Mouse (Mus musculus): ENCODE measurements around the gene Slc25a13. TPM values are rescaled to one million over a fixed set of nuclear protein-coding genes. Genes with fewer than 3 reads are reported as not detected.
"Not testable (repeated sequence)": the region's sequence is repeated elsewhere in the genome, so short reads cannot be mapped to it uniquely, and the experiment has no call there.

Slc25a13 gene
- polyA plus RNA-seq, 1 experiment from 2014 or later: 16.8 TPM

GRCm38 (mm10) chr6:6212360-6213310 is 4.3 kb downstream of the Slc25a13 start:
- H3K36me3 ChIP-seq (ENCODE audit: inconsistent target): no peaks in the 10 kb centered on the region
- no peak overlapping the region for H3K4me3 ChIP-seq (ENCODE audit: inconsistent target)
- 94% methylated on average over 8 of the region's 8 CpGs for WGBS (ENCODE audit: missing documents)
- peaks cover 88% of the 10 kb centered on the region for H3K79me2 ChIP-seq (ENCODE audit: inconsistent target)
- no peak overlapping the region for H3K27ac ChIP-seq

GRCm38 (mm10) chr6:6211958-6212357 is 5.0 kb downstream of the Slc25a13 start:
- Histone ChIP-seq H3K27ac (no peak overlapping the region), H3K4me3 (ENCODE audit: inconsistent target) (no peak overlapping the region), H3K79me2 (ENCODE audit: inconsistent target) (peaks cover 95% of the 10 kb centered on the region), H3K36me3 (ENCODE audit: inconsistent target) (no peaks in the 10 kb centered on the region)
- 87% methylated on average over 3 of the region's 3 CpGs for WGBS (ENCODE audit: missing documents)

GRCm38 (mm10) chr6:6210637-6211036 is 6.3 kb downstream of the Slc25a13 start:
- H3K4me3 ChIP-seq (ENCODE audit: inconsistent target): no peak overlapping the region
- WGBS (ENCODE audit: missing documents): 97% methylated on average over 7 of the region's 7 CpGs
- H3K27ac ChIP-seq: no peak overlapping the region
- H3K36me3 ChIP-seq (ENCODE audit: inconsistent target): no peaks in the 10 kb centered on the region
- peaks cover 100% of the 10 kb centered on the region for H3K79me2 ChIP-seq (ENCODE audit: inconsistent target)

GRCm38 (mm10) chr6:6208351-6209059 is 8.5 kb downstream of the Slc25a13 start:
- H3K4me3 ChIP-seq (ENCODE audit: inconsistent target): no peak overlapping the region
- peaks cover 98% of the 10 kb centered on the region for H3K79me2 ChIP-seq (ENCODE audit: inconsistent target)
- WGBS (ENCODE audit: missing documents): 100% methylated on average over 3 of the region's 4 CpGs
- H3K27ac ChIP-seq: no peak overlapping the region
- no peaks in the 10 kb centered on the region for H3K36me3 ChIP-seq (ENCODE audit: inconsistent target)

- 100% methylated on average over 3 of the region's 3 CpGs for WGBS (ENCODE audit: missing documents)
- H3K27ac ChIP-seq: no peak overlapping the region
- H3K4me3 ChIP-seq (ENCODE audit: inconsistent target): no peak overlapping the region
- no peaks in the 10 kb centered on the region for H3K36me3 ChIP-seq (ENCODE audit: inconsistent target)
- H3K79me2 ChIP-seq (ENCODE audit: inconsistent target): peaks cover 98% of the 10 kb centered on the region
These were observed 9.1 kb downstream of the Slc25a13 start for GRCm38 (mm10) chr6:6207836-6208235.

- peaks cover 98% of the 10 kb centered on the region for H3K79me2 ChIP-seq (ENCODE audit: inconsistent target)
- WGBS (ENCODE audit: missing documents): 89% methylated on average over 1 of the region's 1 CpGs
These were observed 9.6 kb downstream of the Slc25a13 start for GRCm38 (mm10) chr6:6207395-6207794.

DNA sequence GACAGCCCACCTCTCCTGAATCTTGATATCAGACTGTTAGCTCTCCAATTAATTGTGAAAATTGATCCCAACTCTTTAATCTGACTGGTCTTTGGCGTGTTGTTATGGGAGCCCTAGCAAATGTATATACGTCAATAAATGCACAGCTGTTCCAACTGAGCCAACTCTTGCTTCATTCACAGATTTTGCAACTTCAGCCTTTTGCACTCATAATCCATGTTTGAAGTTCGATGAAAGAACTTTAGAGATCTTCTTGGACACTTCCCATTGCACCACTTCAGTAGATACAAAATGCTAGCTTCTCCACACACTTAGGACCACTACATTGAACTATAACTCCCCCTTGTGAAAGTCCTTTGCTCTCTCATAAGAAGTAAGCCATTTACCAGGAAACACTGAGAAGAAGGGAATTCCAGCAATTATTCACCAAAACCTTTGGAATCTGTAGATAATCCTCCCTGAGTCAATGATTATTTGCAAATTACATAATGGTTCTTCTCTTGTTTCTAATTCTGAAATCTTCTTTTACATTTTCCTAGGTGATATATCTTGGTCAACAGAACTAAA is 11.3 kb downstream of the Slc25a13 start:
- H3K79me2 ChIP-seq (ENCODE audit: inconsistent target): peaks cover 94% of the 10 kb centered on the region
- 74% methylated on average over 3 of the region's 3 CpGs for WGBS (ENCODE audit: missing documents)
- H3K36me3 ChIP-seq (ENCODE audit: inconsistent target): no peaks in the 10 kb centered on the region
- no peak overlapping the region for H3K4me3 ChIP-seq (ENCODE audit: inconsistent target)
- H3K27ac ChIP-seq: no peak overlapping the region

More at GRCm38 (mm10) chr6:6207395-6207794, 9.6 kb downstream of the Slc25a13 start:
- no peak overlapping the region for H3K27ac ChIP-seq
- no peaks in the 10 kb centered on the region for H3K36me3 ChIP-seq (ENCODE audit: inconsistent target)
- no peak overlapping the region for H3K4me3 ChIP-seq (ENCODE audit: inconsistent target)

- WGBS (ENCODE audit: missing documents): 97% methylated on average over 6 of the region's 6 CpGs
- H3K36me3 ChIP-seq (ENCODE audit: inconsistent target): no peaks in the 10 kb centered on the region
- H3K27ac ChIP-seq: no peak overlapping the region
- peaks cover 74% of the 10 kb centered on the region for H3K79me2 ChIP-seq (ENCODE audit: inconsistent target)
- no peak overlapping the region for H3K4me3 ChIP-seq (ENCODE audit: inconsistent target)
These were observed 14.5 kb downstream of the Slc25a13 start for GRCm38 (mm10) chr6:6202451-6202850.

- 90% methylated on average over 5 of the region's 5 CpGs for whole genome bisulfite sequencing (ENCODE audit: missing documents)
These were observed 15.0 kb downstream of the Slc25a13 start for GRCm38 (mm10) chr6:6201977-6202376.

GRCm38 (mm10) chr6:6199138-6199870 is 17.7 kb downstream of the Slc25a13 start:
- no peak overlapping the region for H3K4me3 ChIP-seq (ENCODE audit: inconsistent target)
- 90% methylated on average over 10 of the region's 10 CpGs for WGBS (ENCODE audit: missing documents)
- peaks cover 58% of the 10 kb centered on the region for H3K79me2 ChIP-seq (ENCODE audit: inconsistent target)
- no peaks in the 10 kb centered on the region for H3K36me3 ChIP-seq (ENCODE audit: inconsistent target)
- no peak overlapping the region for H3K27ac ChIP-seq

More at GRCm38 (mm10) chr6:6201977-6202376, 15.0 kb downstream of the Slc25a13 start:
- Histone ChIP-seq H3K4me3 (ENCODE audit: inconsistent target) (no peak overlapping the region), H3K27ac (no peak overlapping the region), H3K79me2 (ENCODE audit: inconsistent target) (peaks cover 74% of the 10 kb centered on the region), H3K36me3 (ENCODE audit: inconsistent target) (no peaks in the 10 kb centered on the region)

GRCm38 (mm10) chr6:6198056-6198455 is 18.9 kb downstream of the Slc25a13 start:
- 93% methylated on average over 2 of the region's 3 CpGs for whole genome bisulfite sequencing (ENCODE audit: missing documents)
- H3K4me3 ChIP-seq (ENCODE audit: inconsistent target); H3K27ac ChIP-seq; H3K36me3 ChIP-seq (ENCODE audit: inconsistent target): not testable (repeated sequence)
- H3K79me2 ChIP-seq (ENCODE audit: inconsistent target): peaks cover 51% of the 10 kb centered on the region

DNA sequence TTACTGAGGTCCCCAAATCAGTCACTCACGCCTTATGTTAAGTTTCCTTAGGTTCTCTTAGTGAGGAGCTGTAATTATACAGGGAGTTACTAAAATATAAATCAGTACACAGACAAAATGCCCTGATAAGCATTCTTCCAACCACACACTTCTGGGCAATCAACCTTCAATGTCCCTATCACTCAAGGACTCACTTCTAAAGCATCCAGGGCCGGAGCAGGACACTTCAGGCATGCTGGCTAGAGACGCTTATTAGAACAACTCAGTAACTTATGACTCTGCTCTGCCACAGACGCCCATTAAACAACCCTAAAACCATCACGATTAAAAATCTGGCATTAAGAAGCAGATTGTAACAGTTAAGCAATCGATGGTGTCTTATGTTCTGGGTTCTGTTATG is 19.6 kb downstream of the Slc25a13 start:
- Histone ChIP-seq H3K27ac (no peak overlapping the region), H3K4me3 (ENCODE audit: inconsistent target) (no peak overlapping the region), H3K36me3 (ENCODE audit: inconsistent target) (no peaks in the 10 kb centered on the region), H3K79me2 (ENCODE audit: inconsistent target) (peaks cover 45% of the 10 kb centered on the region)
- WGBS (ENCODE audit: missing documents): 99% methylated on average over 6 of the region's 6 CpGs

DNA sequence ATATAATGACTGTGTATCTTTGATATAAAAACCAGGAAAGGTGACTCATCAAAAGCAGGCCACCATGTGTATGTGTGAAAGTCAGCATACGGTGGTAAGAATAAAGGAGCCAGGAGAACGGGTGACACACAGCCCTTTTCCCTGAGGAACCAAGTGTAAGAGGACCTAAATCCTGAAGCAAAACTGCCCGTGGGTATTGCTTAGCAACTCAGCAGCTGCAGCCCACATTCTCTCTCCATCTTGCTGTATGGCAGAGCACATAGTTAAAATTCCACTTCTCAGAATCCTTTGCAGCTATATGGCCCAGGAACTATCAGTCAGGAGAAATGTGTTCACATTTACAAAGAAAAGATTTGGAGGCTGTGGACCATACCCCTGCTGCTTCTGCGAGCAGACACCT is 20.4 kb downstream of the Slc25a13 start:
- H3K36me3 ChIP-seq (ENCODE audit: inconsistent target): no peaks in the 10 kb centered on the region
- H3K79me2 ChIP-seq (ENCODE audit: inconsistent target): peaks cover 37% of the 10 kb centered on the region
- WGBS (ENCODE audit: missing documents): 89% methylated on average over 4 of the region's 4 CpGs

GRCm38 (mm10) chr6:6194831-6195230 is 22.1 kb downstream of the Slc25a13 start:
- Histone ChIP-seq H3K36me3 (ENCODE audit: inconsistent target) (no peaks in the 10 kb centered on the region), H3K27ac (no peak overlapping the region), H3K4me3 (ENCODE audit: inconsistent target) (no peak overlapping the region), H3K79me2 (ENCODE audit: inconsistent target) (peaks cover 28% of the 10 kb centered on the region)
- WGBS (ENCODE audit: missing documents): 100% methylated on average over 6 of the region's 6 CpGs

More for the DNA sequence above, 20.4 kb downstream of the Slc25a13 start:
- Histone ChIP-seq H3K4me3 (ENCODE audit: inconsistent target) (no peak overlapping the region), H3K27ac (no peak overlapping the region)

Measured in macrophage (primary cell).